Mouse (Mus musculus): ENCODE measurements at regions not wholly inside any gene's neighbourhood (a gene's known extent, or its start where the extent isn't known, plus 50 kb on each side); places are given as distances from the start of the nearest gene placed in this dataset.

DNA sequence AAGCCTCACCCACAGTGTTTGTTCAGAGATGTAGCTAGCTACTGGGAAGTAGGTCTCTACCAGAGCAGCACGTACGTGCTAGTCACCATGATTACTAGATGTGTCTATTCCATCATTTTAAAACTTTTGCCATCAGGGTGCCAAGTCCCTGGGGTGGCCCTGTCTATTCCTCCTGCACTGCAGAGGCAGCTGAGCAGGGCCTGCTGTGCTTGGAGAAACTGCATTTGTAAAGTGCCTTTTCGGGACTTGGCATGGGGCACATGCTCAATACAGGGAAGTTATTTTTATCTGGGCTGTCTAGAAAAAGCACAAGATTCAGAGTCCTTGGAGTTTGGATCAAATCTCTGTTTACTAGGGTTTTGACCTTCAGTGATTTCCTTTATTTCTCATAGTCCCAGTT is 240.6 kb downstream of the 4933412E24Rik start:
- TF ChIP-seq CTCF (IDR thresholded peaks at IDR 0.05; ENCODE audit: low read depth): no peak
- no peaks in the 10 kb centered on the region for H3K27me3 ChIP-seq (ENCODE audit: insufficient read depth, low read length)
- H3K4me1 ChIP-seq (ENCODE audit: insufficient read depth): 0 out of 2 replicates have a peak, but pooled peaks cover 2% of the 10 kb centered on the region
- 84% methylated on average over 3 of the region's 3 CpGs for WGBS
- no peak overlapping the region for H3K27ac ChIP-seq (ENCODE audit: low read depth)
- no peak for DNase-seq
- H3K9ac ChIP-seq: no peak overlapping the region
- H3K9me3 ChIP-seq (ENCODE audit: low read depth, low read length): peaks cover under 1% of the 10 kb centered on the region; the same call in 1 of the 2 replicates
- no peaks in the 10 kb centered on the region for H3K36me3 ChIP-seq (ENCODE audit: insufficient read depth)
- H3K4me2 ChIP-seq: no peak overlapping the region
- no peak for ATAC-seq (ENCODE audit: insufficient read depth)
- H3K4me3 ChIP-seq (ENCODE audit: low read depth, low read length): no peak overlapping the region

DNA sequence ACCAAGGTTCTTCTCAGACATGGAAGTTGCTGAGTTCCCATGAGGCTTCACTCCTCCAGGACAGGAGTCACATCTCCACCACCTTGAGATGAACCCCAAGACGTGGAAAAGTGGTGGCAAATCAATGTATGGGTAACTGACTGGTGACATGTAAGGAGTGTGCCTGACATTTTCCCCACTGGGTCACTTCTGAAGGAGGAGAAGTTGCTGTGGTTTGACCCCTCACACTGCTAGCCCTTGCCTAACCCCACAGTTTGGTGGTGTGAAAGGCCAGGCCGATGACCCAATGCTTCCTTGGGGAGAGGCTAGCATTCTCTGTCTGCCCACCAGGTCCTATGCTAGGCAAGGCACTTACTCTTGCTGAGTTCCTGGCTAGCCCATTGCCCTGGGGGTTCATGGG is 242.4 kb downstream of the 4933412E24Rik start:
- H3K27ac ChIP-seq (ENCODE audit: low read depth): no peak overlapping the region
- peaks cover 3% of the 10 kb centered on the region; the same call in 1 of the 2 replicates for H3K9me3 ChIP-seq (ENCODE audit: low read depth, low read length)
- DNase-seq (no peak), ATAC-seq (ENCODE audit: insufficient read depth) (no peak)
- no peak overlapping the region for H3K4me2 ChIP-seq
- H3K36me3 ChIP-seq (ENCODE audit: insufficient read depth): no peaks in the 10 kb centered on the region
- 0 out of 2 replicates have a peak, but pooled peaks cover 2% of the 10 kb centered on the region for H3K4me1 ChIP-seq (ENCODE audit: insufficient read depth)
- no peaks in the 10 kb centered on the region for H3K27me3 ChIP-seq (ENCODE audit: insufficient read depth, low read length)
- no peak overlapping the region for H3K4me3 ChIP-seq (ENCODE audit: low read depth, low read length)
- 63% methylated on average over 2 of the region's 2 CpGs for WGBS
- H3K9ac ChIP-seq: no peak overlapping the region
- TF ChIP-seq CTCF (IDR thresholded peaks at IDR 0.05; ENCODE audit: low read depth): no peak

DNA sequence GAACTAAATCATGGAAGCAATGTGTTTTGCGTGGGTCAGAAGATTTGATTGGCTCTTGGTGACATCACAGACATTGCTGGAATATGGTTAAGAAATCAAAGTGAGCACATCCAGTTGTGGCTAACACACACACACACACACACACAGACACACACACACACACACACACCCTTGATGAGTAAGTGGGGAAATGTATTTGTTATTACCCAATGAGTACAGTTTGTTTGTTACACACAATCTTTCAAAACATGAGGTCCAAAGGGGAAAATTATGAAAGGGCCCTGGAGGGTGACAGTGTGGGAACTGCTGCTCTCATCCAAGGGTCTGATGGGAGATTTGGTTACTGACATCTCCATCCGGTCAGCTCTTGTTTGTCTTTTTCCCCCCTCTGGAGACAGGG is 243.8 kb downstream of the 4933412E24Rik start:
- 78% methylated on average over 2 of the region's 2 CpGs for WGBS
- no peak overlapping the region for H3K4me3 ChIP-seq (ENCODE audit: low read depth, low read length)
- TF ChIP-seq CTCF (IDR thresholded peaks at IDR 0.05; ENCODE audit: low read depth): no peak
- no peak for ATAC-seq (ENCODE audit: insufficient read depth)
- no peak overlapping the region for H3K9ac ChIP-seq
- no peak overlapping the region for H3K27ac ChIP-seq (ENCODE audit: low read depth)
- peaks cover 3% of the 10 kb centered on the region; the same call in 1 of the 2 replicates for H3K9me3 ChIP-seq (ENCODE audit: low read depth, low read length)
- no peaks in the 10 kb centered on the region for H3K27me3 ChIP-seq (ENCODE audit: insufficient read depth, low read length)
- no peak for DNase-seq
- no peak overlapping the region for H3K4me2 ChIP-seq
- no peaks in the 10 kb centered on the region for H3K4me1 ChIP-seq (ENCODE audit: insufficient read depth)
- no peaks in the 10 kb centered on the region for H3K36me3 ChIP-seq (ENCODE audit: insufficient read depth)

DNA sequence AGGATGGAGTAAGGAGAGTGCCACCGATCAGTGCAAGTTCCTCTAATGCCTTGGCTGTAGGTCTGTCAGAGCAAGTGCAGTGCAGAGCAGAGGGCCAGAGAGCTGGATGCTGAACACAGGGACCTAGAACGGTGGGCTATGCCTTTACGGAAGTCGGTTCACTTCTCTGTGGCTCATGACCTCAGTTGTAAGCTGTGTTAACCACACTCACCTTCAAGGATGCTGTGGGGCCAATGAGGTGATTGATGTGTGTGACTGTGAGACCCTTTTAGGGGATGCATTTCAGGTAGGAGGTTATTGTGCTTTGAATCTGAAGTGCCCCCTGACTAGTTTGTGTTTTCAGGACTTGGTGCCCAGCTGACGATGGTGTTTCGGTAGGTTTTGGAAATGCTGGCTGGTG is 254.4 kb downstream of the 4933412E24Rik start:
- Histone ChIP-seq H3K27me3 (ENCODE audit: insufficient read depth, low read length) (no peaks in the 10 kb centered on the region), H3K4me3 (ENCODE audit: low read depth, low read length) (no peak overlapping the region), H3K4me2 (no peak overlapping the region), H3K27ac (ENCODE audit: low read depth) (no peak overlapping the region), H3K9ac (no peak overlapping the region), H3K36me3 (ENCODE audit: insufficient read depth) (no peaks in the 10 kb centered on the region), H3K9me3 (ENCODE audit: low read depth, low read length) (no peaks in the 10 kb centered on the region), H3K4me1 (ENCODE audit: insufficient read depth) (no peaks in the 10 kb centered on the region)
- 89% methylated on average over 6 of the region's 6 CpGs for WGBS
- no peak for TF ChIP-seq CTCF (IDR thresholded peaks at IDR 0.05; ENCODE audit: low read depth)
- ATAC-seq (ENCODE audit: insufficient read depth) (no peak), DNase-seq (no peak)

DNA sequence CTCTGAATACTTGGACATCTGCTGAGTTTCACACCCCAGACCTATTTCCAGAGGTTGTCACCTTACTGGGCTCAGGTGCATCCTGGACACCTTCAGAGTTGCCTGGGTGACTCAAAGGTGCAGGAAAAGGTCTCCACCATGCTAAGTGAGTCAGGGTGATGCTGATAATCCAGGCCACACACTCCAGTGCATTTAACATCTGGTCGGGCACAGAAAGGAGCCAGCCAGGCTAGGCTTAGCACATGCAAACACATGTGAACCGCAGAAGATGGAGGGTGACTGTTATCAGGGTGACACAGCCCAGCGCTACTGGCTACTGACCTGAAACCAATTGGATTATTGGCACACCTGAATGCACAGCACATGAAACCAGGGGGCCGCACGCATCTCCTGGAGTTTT is 255.9 kb downstream of the 4933412E24Rik start:
- H3K27me3 ChIP-seq (ENCODE audit: insufficient read depth, low read length): no peaks in the 10 kb centered on the region
- no peak overlapping the region for H3K4me3 ChIP-seq (ENCODE audit: low read depth, low read length)
- no peaks in the 10 kb centered on the region for H3K36me3 ChIP-seq (ENCODE audit: insufficient read depth)
- no peak for TF ChIP-seq CTCF (IDR thresholded peaks at IDR 0.05; ENCODE audit: low read depth)
- H3K4me1 ChIP-seq (ENCODE audit: insufficient read depth): no peaks in the 10 kb centered on the region
- ATAC-seq (ENCODE audit: insufficient read depth) (no peak), DNase-seq (no peak)
- H3K4me2 ChIP-seq: no peak overlapping the region
- no peak overlapping the region for H3K9ac ChIP-seq
- no peak overlapping the region for H3K27ac ChIP-seq (ENCODE audit: low read depth)
- WGBS: 86% methylated on average over 5 of the region's 5 CpGs
- no peaks in the 10 kb centered on the region for H3K9me3 ChIP-seq (ENCODE audit: low read depth, low read length)

DNA sequence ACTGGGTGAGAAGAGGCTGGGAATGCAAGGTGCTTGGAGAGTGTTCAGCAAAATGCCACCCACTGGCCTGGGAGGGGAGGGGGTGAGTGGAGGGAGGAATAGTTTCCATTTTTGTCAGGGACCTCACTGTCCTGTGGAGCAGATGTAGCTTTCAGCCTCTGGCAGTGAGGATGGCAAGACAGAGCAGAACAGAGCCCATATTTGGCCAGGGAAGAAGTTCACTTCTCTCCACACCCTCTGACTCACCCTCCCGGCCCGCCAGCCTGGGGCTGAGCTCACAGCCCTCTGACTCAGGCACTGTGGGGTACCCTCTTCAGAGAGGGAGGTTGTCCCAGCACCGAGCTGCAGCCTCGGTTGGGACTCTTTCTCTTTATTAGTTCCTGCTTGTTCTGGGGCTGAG is 256.8 kb downstream of the 4933412E24Rik start:
- H3K4me3 ChIP-seq (ENCODE audit: low read depth, low read length): no peak overlapping the region
- no peak for TF ChIP-seq CTCF (IDR thresholded peaks at IDR 0.05; ENCODE audit: low read depth)
- ATAC-seq (ENCODE audit: insufficient read depth): peak; percentile 70; the same call in 1 of the 2 replicates
- WGBS: 30% methylated on average over 4 of the region's 4 CpGs
- no peaks in the 10 kb centered on the region for H3K36me3 ChIP-seq (ENCODE audit: insufficient read depth)
- no peaks in the 10 kb centered on the region for H3K4me1 ChIP-seq (ENCODE audit: insufficient read depth)
- H3K9ac ChIP-seq: no peak overlapping the region
- no peaks in the 10 kb centered on the region for H3K9me3 ChIP-seq (ENCODE audit: low read depth, low read length)
- H3K4me2 ChIP-seq: no peak overlapping the region
- H3K27me3 ChIP-seq (ENCODE audit: insufficient read depth, low read length): no peaks in the 10 kb centered on the region
- DNase-seq: no peak
- no peak overlapping the region for H3K27ac ChIP-seq (ENCODE audit: low read depth)

DNA sequence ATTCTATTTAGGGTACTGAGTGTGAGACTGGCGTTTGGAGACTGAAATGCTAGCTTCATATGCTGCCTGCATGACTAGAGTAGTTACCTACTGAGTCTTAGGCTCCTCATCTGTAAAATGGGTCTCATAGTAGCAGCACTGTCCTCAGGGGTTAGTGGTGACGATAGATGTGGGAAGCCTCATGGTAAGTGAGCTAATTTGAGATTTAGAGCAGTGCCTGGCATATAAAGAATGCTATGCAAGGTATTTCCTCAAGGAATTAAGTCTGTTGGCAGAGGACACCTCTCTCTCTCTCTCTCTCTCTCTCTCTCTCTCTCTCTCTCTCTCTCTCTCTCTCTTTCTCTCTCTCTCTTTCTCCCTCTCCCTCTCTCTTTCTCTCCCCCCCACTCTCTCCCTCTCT is 257.4 kb downstream of the 4933412E24Rik start:
- Histone ChIP-seq H3K4me2 (no peak overlapping the region), H3K4me1 (ENCODE audit: insufficient read depth) (no peaks in the 10 kb centered on the region), H3K27ac (ENCODE audit: low read depth) (no peak overlapping the region), H3K36me3 (ENCODE audit: insufficient read depth) (no peaks in the 10 kb centered on the region), H3K4me3 (ENCODE audit: low read depth, low read length) (no peak overlapping the region), H3K9ac (no peak overlapping the region), H3K27me3 (ENCODE audit: insufficient read depth, low read length) (no peaks in the 10 kb centered on the region), H3K9me3 (ENCODE audit: low read depth, low read length) (no peaks in the 10 kb centered on the region)
- ATAC-seq (ENCODE audit: insufficient read depth): no peak
- DNase-seq: no peak
- no peak for TF ChIP-seq CTCF (IDR thresholded peaks at IDR 0.05; ENCODE audit: low read depth)
- 63% methylated on average over 2 of the region's 2 CpGs for WGBS

DNA sequence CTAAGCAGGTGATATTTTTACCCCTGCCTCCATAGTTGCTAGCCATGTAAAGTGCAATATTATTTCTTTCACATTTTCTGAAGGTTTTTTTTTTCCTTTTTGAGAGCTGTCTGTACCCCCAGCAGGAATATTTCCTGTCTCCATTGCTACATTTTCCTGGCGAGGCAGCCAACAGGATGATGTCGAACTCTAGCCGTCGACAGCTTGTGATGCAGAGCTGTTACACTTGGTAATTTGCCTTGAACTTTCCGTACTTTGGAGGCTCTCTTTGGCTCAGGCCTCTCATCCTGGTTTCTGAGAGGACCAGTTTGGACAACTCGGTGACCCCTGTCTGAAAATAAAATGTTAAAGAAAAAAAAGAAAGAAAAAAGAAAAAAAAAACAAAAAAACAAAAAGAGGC is 260.3 kb downstream of the 4933412E24Rik start:
- no peak overlapping the region for H3K27ac ChIP-seq (ENCODE audit: low read depth)
- no peaks in the 10 kb centered on the region for H3K4me1 ChIP-seq (ENCODE audit: insufficient read depth)
- no peaks in the 10 kb centered on the region for H3K36me3 ChIP-seq (ENCODE audit: insufficient read depth)
- DNase-seq (peak; percentile 47), ATAC-seq (ENCODE audit: insufficient read depth) (no peak)
- H3K9me3 ChIP-seq (ENCODE audit: low read depth, low read length): no peaks in the 10 kb centered on the region
- 30% methylated on average over 6 of the region's 6 CpGs for WGBS
- no peak overlapping the region for H3K4me3 ChIP-seq (ENCODE audit: low read depth, low read length)
- TF ChIP-seq CTCF (IDR thresholded peaks at IDR 0.05; ENCODE audit: low read depth): no peak
- H3K4me2 ChIP-seq: no peak overlapping the region
- no peaks in the 10 kb centered on the region for H3K27me3 ChIP-seq (ENCODE audit: insufficient read depth, low read length)
- no peak overlapping the region for H3K9ac ChIP-seq
